Mouse (Mus musculus) hindbrain, postnatal 0 days (tissue): Measurements from ENCODE around the gene Lonp2. TPM values are rescaled to one million over a fixed set of nuclear protein-coding genes. Genes with fewer than 3 reads are reported as not detected.

Source experiments
- ATAC-seq: fragments of 200-750 bp; cut with Nextera tagmentation; 2 replicates; pipeline ENCODE4 v1.8.0; 2017; ENCODE audit warnings: mild to moderate bottlenecking, moderate TSS enrichment, moderate library complexity
- DNase-seq: peaks from one replicate; pipeline ENCODE4 v3.0.0-alpha.2; 2015; ENCODE audit warnings: low spot score
- H3K27ac ChIP-seq: fragments of 300-500 bp; sonication (generic); 2 replicates; pipeline ENCODE4 v1.5.1; 2014; ENCODE audit warnings: mild to moderate bottlenecking
- H3K27me3 ChIP-seq: fragments of 300-500 bp; sonication (generic); 2 replicates; pipeline ENCODE4 v1.6.1; 2014; ENCODE audit warnings: low read length, mixed read lengths; ENCODE audit not compliant: insufficient read depth
- H3K36me3 ChIP-seq: fragments of 300-500 bp; sonication (generic); 2 replicates; pipeline ENCODE4 v1.6.1; 2014; ENCODE audit warnings: low read length, mixed read lengths; ENCODE audit not compliant: insufficient read depth
- H3K4me1 ChIP-seq: fragments of 300-500 bp; sonication (generic); 2 replicates; pipeline ENCODE4 v1.6.1; 2014; ENCODE audit warnings: antibody characterized with exemption, low read length, mixed read lengths; ENCODE audit not compliant: insufficient read depth
- H3K4me2 ChIP-seq: fragments of 300-500 bp; sonication (generic); 2 replicates; pipeline ENCODE4 v1.6.1; 2014; ENCODE audit warnings: low read depth, mild to moderate bottlenecking, low read length, moderate library complexity, mixed read lengths
- H3K4me3 ChIP-seq: fragments of 300-500 bp; sonication (generic); 2 replicates; pipeline ENCODE4 v1.5.1; 2014; ENCODE audit warnings: low read length
- H3K9ac ChIP-seq: fragments of 300-500 bp; sonication (generic); replicated peaks from 2 replicates; pipeline ENCODE4 v1.6.1; 2014; ENCODE audit warnings: mild to moderate bottlenecking, low read length, moderate library complexity, mixed read lengths
- H3K9me3 ChIP-seq: fragments of 300-500 bp; sonication (generic); 2 replicates; pipeline ENCODE4 v1.6.1; 2016; ENCODE audit warnings: low read length, mixed read lengths
- CTCF ChIP-seq: IDR thresholded peaks from 2 replicates; pipeline ENCODE4 v1.5.1; 2016; ENCODE audit warnings: antibody characterized with exemption, control low read depth, low read depth
- WGBS: fragments of 180-500 bp; shearing (Covaris S2); extraction: QIAGEN DNeasy Blood & Tissue Kit; methylation state at CpG from one replicate; pipeline ENCODE4 v1.1.7; 2014; 5-methylcytosine and 5-hydroxymethylcytosine counted together
- polyA plus RNA-seq: library from polyadenylated mRNA; unstranded; fragments of >200 nt; fragmentation: Nextera tagmentation; extraction: Ambion mirVana; gene quantifications from 2 replicates; pipeline ENCODE4 v1.2.1, GENCODE M21; 2015
- total RNA-seq: library from RNA; depleted of rRNA; stranded (reverse); fragments of >200 nt; gene quantifications from 2 replicates; pipeline ENCODE4 v1.2.3, GENCODE M21; 2014

The Lonp2 gene
- total and polyA plus RNA-seq, 2 experiments from 2014 or later, result 58.8 to 65.2 TPM

DNA sequence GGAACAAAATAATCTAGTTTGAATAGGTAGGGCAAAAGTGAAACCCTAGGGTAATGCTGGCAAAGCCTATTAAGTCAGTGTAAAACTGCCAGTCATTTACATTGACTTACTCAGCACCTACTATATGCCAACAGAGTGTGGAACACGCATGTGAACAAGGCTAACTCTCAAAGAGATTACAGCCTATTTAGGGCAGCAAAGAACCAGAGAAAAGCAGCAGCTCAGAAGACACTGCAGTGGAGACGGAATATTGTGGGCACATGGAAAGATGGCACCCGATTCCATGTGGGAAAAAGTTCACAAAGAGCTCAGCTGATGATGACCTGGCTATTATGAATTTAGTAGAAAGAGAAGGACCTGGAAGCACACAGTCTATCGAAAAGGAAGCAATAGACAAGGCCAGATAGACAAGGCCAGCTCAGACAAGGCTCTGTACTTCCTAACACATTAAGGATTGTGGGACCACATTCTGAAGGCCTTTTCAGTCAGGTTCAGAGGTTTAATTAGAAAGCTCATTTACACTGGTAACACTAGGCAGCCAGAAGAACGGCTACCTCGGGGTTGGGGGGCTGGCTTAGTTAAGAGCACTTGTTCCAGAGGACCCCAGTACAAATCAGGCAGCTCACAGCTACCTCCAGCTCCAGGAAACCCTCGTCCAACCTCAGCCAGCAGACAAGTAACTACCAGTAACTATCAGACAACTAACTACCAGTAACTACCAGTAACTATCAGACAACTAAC lies 118.9 kb downstream of the Lonp2 start:
- no peak overlapping the region for H3K27ac ChIP-seq
- no peak overlapping the region for H3K4me2 ChIP-seq
- WGBS, result 73% methylated on average over 7 of the region's 7 CpGs
- no peaks in the 10 kb centered on the region for H3K36me3 ChIP-seq
- H3K9ac ChIP-seq, result no peak overlapping the region
- DNase-seq, result no peak
- ATAC-seq, result no peak
- H3K27me3 ChIP-seq, result no peaks in the 10 kb centered on the region
- H3K9me3 ChIP-seq, result no peaks in the 10 kb centered on the region
- H3K4me3 ChIP-seq, result no peak overlapping the region
- 0 out of 2 replicates have a peak, but pooled peaks cover 12% of the 10 kb centered on the region for H3K4me1 ChIP-seq
- TF ChIP-seq CTCF, result no peak

DNA sequence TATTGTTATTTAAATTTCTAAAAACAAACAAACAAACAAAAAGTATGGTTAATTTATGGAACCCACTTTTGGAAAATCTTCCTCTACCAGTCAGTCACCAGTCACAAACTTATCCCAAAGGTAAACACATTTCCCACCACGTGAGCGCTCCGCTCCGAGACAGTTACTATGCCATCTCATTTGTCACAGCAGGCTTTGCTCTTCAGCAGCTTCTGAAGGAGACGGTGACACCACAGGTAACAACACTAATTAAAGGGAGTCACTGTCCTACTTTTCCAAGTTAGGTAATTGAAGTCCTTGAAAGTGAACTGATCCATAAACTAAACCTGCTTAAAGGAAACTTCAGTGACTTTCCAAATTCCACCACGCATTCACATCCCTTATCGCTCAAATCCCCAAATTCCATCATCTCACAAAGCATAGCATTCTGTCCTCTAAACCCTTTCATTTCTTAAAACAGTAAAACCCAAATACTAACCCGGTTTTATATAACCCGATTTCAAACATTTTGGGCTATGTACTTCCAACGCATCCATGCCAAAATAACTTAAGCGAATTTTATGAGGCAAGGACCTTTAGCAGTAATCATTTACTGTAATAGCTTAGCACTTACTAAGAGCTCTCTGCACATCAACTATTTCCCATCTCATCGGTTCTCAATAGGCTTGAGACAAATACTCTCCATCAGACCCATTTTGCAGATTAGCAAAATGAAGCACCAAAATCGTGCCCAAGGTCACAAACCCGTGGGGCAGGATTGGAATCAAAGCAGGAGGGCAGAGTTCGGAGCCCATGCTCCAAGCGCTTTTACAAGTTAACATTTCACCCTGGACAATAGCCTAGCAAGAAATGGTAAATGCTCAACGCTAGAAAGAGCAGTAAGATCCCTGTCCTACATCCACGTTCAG lies 120.7 kb downstream of the Lonp2 start:
- H3K36me3 ChIP-seq, result no peaks in the 10 kb centered on the region
- 5% methylated on average over 18 of the region's 18 CpGs for WGBS
- peak overlapping the region; percentile 97 for H3K27ac ChIP-seq
- no peaks in the 10 kb centered on the region for H3K27me3 ChIP-seq
- TF ChIP-seq CTCF, result no peak
- H3K9me3 ChIP-seq, result no peaks in the 10 kb centered on the region
- DNase-seq (no peak), ATAC-seq (no peak)
- 0 out of 2 replicates have a peak, but pooled peaks cover 12% of the 10 kb centered on the region for H3K4me1 ChIP-seq
- peak overlapping the region; percentile 61 for H3K4me2 ChIP-seq
- H3K9ac ChIP-seq, result peak overlapping the region; percentile 99
- peak overlapping the region; percentile 93 for H3K4me3 ChIP-seq

DNA sequence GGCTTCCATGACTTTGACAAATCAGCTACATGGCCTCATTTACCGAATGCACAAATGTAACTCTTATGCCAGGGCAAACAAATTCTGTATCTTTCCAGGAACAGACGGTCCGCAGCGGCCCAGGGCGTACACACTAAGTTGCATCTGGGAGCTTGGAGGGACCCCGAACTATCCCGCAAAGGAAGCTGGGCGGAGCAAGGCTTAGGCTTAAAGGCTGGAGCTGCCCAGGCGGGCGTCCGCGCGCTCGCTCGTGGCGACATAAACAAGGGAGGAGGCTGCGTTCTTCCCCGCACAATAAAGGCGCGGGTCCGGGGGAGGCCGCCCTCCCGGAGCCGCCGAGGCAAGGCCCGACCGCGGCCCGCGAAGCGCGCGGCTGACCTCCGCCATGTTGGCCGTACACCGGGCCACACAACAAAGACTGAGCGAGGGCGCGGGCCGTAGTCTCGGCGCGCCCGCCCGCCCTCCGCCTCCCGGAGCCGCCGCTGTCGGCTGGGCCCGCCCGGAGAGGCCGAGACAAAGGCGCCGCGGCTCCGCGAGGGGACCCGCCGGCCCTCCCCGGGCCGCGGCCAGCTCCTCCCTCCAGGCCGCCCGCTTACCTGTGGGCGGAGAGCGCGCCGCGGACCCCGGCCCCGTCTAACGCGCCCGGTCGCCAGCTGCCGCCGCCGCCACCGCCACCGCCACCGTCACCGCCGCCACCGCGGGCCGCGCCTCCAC lies 121.5 kb downstream of the Lonp2 start, which contains the start of the genes Gm10638 and Siah1a:
TSS of gene Gm10638 (plus strand) at position 479 of the 714 bp plus-strand sequence.
TSS of gene Siah1a (minus strand) at position 714 of the 714 bp plus-strand sequence.
- peak within 1 kb of the TSS; percentile 97 for H3K27ac ChIP-seq
- no peaks in the 10 kb centered on the region for H3K27me3 ChIP-seq
- WGBS, result under 1% methylated on average over 64 of the region's 88 CpGs
- H3K4me1 ChIP-seq, result 0 out of 2 replicates have a peak, but pooled peaks cover 12% of the 10 kb centered on the region
- DNase-seq, result peak; percentile 68
- no peaks in the 10 kb centered on the region for H3K9me3 ChIP-seq
- peak; percentile 88 for ATAC-seq
- peak within 1 kb of the TSS; percentile 93 for H3K4me3 ChIP-seq
- H3K9ac ChIP-seq, result peak within 1 kb of the TSS; percentile 99
- peak within 1 kb of the TSS; percentile 80 for H3K4me2 ChIP-seq
- H3K36me3 ChIP-seq, result no peaks in the 10 kb centered on the region
- TF ChIP-seq CTCF, result no peak

- under 1% methylated on average over 62 of the region's 70 CpGs for WGBS
- 0 out of 2 replicates have a peak, but pooled peaks cover 12% of the 10 kb centered on the region for H3K4me1 ChIP-seq
- TF ChIP-seq CTCF, result no peak
- peak; percentile 96 for DNase-seq
- no peaks in the 10 kb centered on the region for H3K27me3 ChIP-seq
- peak overlapping the region; percentile 97 for H3K27ac ChIP-seq
- peak overlapping the region; percentile 93 for H3K4me3 ChIP-seq
- peak overlapping the region; percentile 80 for H3K4me2 ChIP-seq
- H3K9me3 ChIP-seq, result no peaks in the 10 kb centered on the region
- H3K36me3 ChIP-seq, result no peaks in the 10 kb centered on the region
- peak overlapping the region; percentile 99 for H3K9ac ChIP-seq
- ATAC-seq, result peak; percentile 88
Observed at GRCm38 (mm10) chr8:86745935-86746441, 122.1 kb downstream of the Lonp2 start.

- 2% methylated on average over 11 of the region's 11 CpGs for WGBS
- ATAC-seq, result 0 out of 2 replicates have a peak, but pooled peaks have one; percentile 11
Observed at GRCm38 (mm10) chr8:86746511-86746910, 122.7 kb downstream of the Lonp2 start.

DNA sequence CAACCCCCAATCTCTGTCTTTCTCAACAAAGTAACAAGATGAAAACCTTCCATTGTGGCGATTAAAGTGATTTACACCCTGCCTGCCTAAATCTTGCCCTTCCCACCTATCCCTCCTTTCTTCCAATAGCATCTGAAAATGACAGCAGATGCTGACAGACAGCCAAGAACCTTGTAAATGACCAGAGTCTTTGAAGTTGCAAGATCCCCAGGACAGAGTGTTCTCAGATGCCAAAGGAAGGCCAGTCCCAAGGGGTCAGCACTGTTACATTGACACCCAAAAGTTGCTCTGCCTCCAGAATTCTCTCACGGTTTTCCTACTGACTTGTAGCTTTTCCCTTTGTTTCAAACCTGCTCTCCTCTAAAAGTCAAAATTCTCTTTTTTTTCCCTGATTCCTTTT lies 126.0 kb downstream of the Lonp2 start:
- Histone ChIP-seq H3K27me3 (no peaks in the 10 kb centered on the region), H3K4me3 (no peak overlapping the region), H3K9me3 (no peaks in the 10 kb centered on the region), H3K27ac (no peak overlapping the region), H3K9ac (no peak overlapping the region), H3K4me2 (no peak overlapping the region), H3K36me3 (no peaks in the 10 kb centered on the region), H3K4me1 (0 out of 2 replicates have a peak, but pooled peaks cover 2% of the 10 kb centered on the region)
- WGBS, result 58% methylated on average over 2 of the region's 2 CpGs
- TF ChIP-seq CTCF, result no peak
- ATAC-seq (no peak), DNase-seq (no peak)

More at GRCm38 (mm10) chr8:86746511-86746910, 122.7 kb downstream of the Lonp2 start:
- H3K9me3 ChIP-seq, result no peaks in the 10 kb centered on the region
- H3K9ac ChIP-seq, result peak overlapping the region; percentile 99
- peak overlapping the region; percentile 97 for H3K27ac ChIP-seq
- no peaks in the 10 kb centered on the region for H3K36me3 ChIP-seq
- DNase-seq, result no peak
- no peaks in the 10 kb centered on the region for H3K27me3 ChIP-seq
- H3K4me3 ChIP-seq, result peak overlapping the region; percentile 93
- peak overlapping the region; percentile 80 for H3K4me2 ChIP-seq
- TF ChIP-seq CTCF, result no peak
- H3K4me1 ChIP-seq, result 0 out of 2 replicates have a peak, but pooled peaks cover 12% of the 10 kb centered on the region
